Mouse (Mus musculus): ENCODE measurements around the gene Arl5b. TPM values are rescaled to one million over a fixed set of nuclear protein-coding genes. Genes with fewer than 3 reads are reported as not detected.
A peak's percentile ranks its signal among the peaks of the same experiment; 100 is the strongest.

Arl5b gene
- polyA plus RNA-seq, 1 experiment, result 2.1 TPM

GRCm38 (mm10) chr2:15054496-15054895 is 5.3 kb downstream of the Arl5b start:
- TF ChIP-seq CTCF (IDR thresholded peaks at IDR 0.05; ENCODE audit: extremely low read depth, insufficient read depth, insufficient read length, insufficient replicate concordance) (no peak), POLR2A (IDR thresholded peaks at IDR 0.05; ENCODE audit: low read depth, low read length) (no peak)
- Histone ChIP-seq H3K4me1 (ENCODE audit: control insufficient read depth, insufficient read depth, insufficient read length) (peaks cover 9% of the 10 kb centered on the region; the same call in 1 of the 2 replicates), H3K27ac (ENCODE audit: insufficient read depth, low read length) (peak overlapping the region; percentile 87), H3K36me3 (ENCODE audit: control insufficient read depth, insufficient read depth, low read length) (no peaks in the 10 kb centered on the region), H3K27me3 (ENCODE audit: control insufficient read depth, insufficient read depth, low read length) (no peaks in the 10 kb centered on the region), H3K4me3 (ENCODE audit: extremely low read depth, insufficient read depth, insufficient read length) (peak overlapping the region; percentile 78)
- 46% methylated on average over 10 of the region's 10 CpGs for WGBS
- no peak for DNase-seq (ENCODE audit: low read depth in 1 of 2, low spot score in 2 of 2)

- peak within 1 kb of the TSS; percentile 78 for H3K4me3 ChIP-seq (ENCODE audit: extremely low read depth, insufficient read depth, insufficient read length)
- peak within 1 kb of the TSS; percentile 87 for H3K27ac ChIP-seq (ENCODE audit: insufficient read depth, low read length)
- no peaks in the 10 kb centered on the region for H3K27me3 ChIP-seq (ENCODE audit: control insufficient read depth, insufficient read depth, low read length)
- peaks cover 9% of the 10 kb centered on the region; the same call in 1 of the 2 replicates for H3K4me1 ChIP-seq (ENCODE audit: control insufficient read depth, insufficient read depth, insufficient read length)
- H3K36me3 ChIP-seq (ENCODE audit: control insufficient read depth, insufficient read depth, low read length), result no peaks in the 10 kb centered on the region
- under 1% methylated on average over 75 of the region's 75 CpGs for WGBS
- TF ChIP-seq CTCF (IDR thresholded peaks at IDR 0.05; ENCODE audit: extremely low read depth, insufficient read depth, insufficient read length, insufficient replicate concordance) (0 out of 2 replicates have a peak, but pooled peaks have one; percentile 7), POLR2A (IDR thresholded peaks at IDR 0.05; ENCODE audit: low read depth, low read length) (peak; percentile 56)
- DNase-seq (ENCODE audit: low read depth in 1 of 2, low spot score in 2 of 2), result peak; percentile 89 to 96
These were observed 5.9 kb downstream of the Arl5b start, which contains the start of gene Nsun6 for GRCm38 (mm10) chr2:15054945-15055637. Gene Nsun6, minus strand, starts transcription at chr2:15055069.

GRCm38 (mm10) chr2:15055741-15056151 is 6.6 kb downstream of the Arl5b start:
- TF ChIP-seq POLR2A (IDR thresholded peaks at IDR 0.05; ENCODE audit: low read depth, low read length) (no peak), CTCF (IDR thresholded peaks at IDR 0.05; ENCODE audit: extremely low read depth, insufficient read depth, insufficient read length, insufficient replicate concordance) (no peak)
- H3K36me3 ChIP-seq (ENCODE audit: control insufficient read depth, insufficient read depth, low read length), result no peaks in the 10 kb centered on the region
- H3K4me1 ChIP-seq (ENCODE audit: control insufficient read depth, insufficient read depth, insufficient read length), result peaks cover 9% of the 10 kb centered on the region; the same call in 1 of the 2 replicates
- H3K27ac ChIP-seq (ENCODE audit: insufficient read depth, low read length), result peak overlapping the region; percentile 83
- peak in 1 of 2 experiments; percentile 11 for DNase-seq (ENCODE audit: low read depth in 1 of 2, low spot score in 2 of 2)
- 2% methylated on average over 15 of the region's 15 CpGs for WGBS
- H3K27me3 ChIP-seq (ENCODE audit: control insufficient read depth, insufficient read depth, low read length), result no peaks in the 10 kb centered on the region
- H3K4me3 ChIP-seq (ENCODE audit: extremely low read depth, insufficient read depth, insufficient read length), result peak overlapping the region; percentile 77

- Histone ChIP-seq H3K36me3 (ENCODE audit: control insufficient read depth, insufficient read depth, low read length) (no peaks in the 10 kb centered on the region), H3K27ac (ENCODE audit: insufficient read depth, low read length) (no peak overlapping the region), H3K4me1 (ENCODE audit: control insufficient read depth, insufficient read depth, insufficient read length) (peaks cover 9% of the 10 kb centered on the region; the same call in 1 of the 2 replicates), H3K4me3 (ENCODE audit: extremely low read depth, insufficient read depth, insufficient read length) (no peak overlapping the region), H3K27me3 (ENCODE audit: control insufficient read depth, insufficient read depth, low read length) (no peaks in the 10 kb centered on the region)
- TF ChIP-seq CTCF (IDR thresholded peaks at IDR 0.05; ENCODE audit: extremely low read depth, insufficient read depth, insufficient read length, insufficient replicate concordance) (no peak), POLR2A (IDR thresholded peaks at IDR 0.05; ENCODE audit: low read depth, low read length) (no peak)
- DNase-seq (ENCODE audit: low read depth in 1 of 2, low spot score in 2 of 2), result no peak
- 85% methylated on average over 5 of the region's 5 CpGs for WGBS
These were observed 9.0 kb downstream of the Arl5b start for GRCm38 (mm10) chr2:15058227-15058626.

- DNase-seq (ENCODE audit: low read depth in 1 of 2, low spot score in 2 of 2), result no peak
- WGBS, result 89% methylated on average over 3 of the region's 3 CpGs
- no peak for TF ChIP-seq POLR2A (IDR thresholded peaks at IDR 0.05; ENCODE audit: low read depth, low read length)
- TF ChIP-seq CTCF (IDR thresholded peaks at IDR 0.05; ENCODE audit: extremely low read depth, insufficient read depth, insufficient read length, insufficient replicate concordance), result no peak
These were observed 11.7 kb downstream of the Arl5b start for GRCm38 (mm10) chr2:15060856-15061255.

GRCm38 (mm10) chr2:15063815-15064214 is 14.6 kb downstream of the Arl5b start:
- 78% methylated on average over 1 of the region's 1 CpGs for WGBS
- TF ChIP-seq POLR2A (IDR thresholded peaks at IDR 0.05; ENCODE audit: low read depth, low read length) (no peak), CTCF (IDR thresholded peaks at IDR 0.05; ENCODE audit: extremely low read depth, insufficient read depth, insufficient read length, insufficient replicate concordance) (no peak)

More at GRCm38 (mm10) chr2:15060856-15061255, 11.7 kb downstream of the Arl5b start:
- Histone ChIP-seq H3K27ac (ENCODE audit: insufficient read depth, low read length) (no peak overlapping the region), H3K36me3 (ENCODE audit: control insufficient read depth, insufficient read depth, low read length) (no peaks in the 10 kb centered on the region), H3K4me3 (ENCODE audit: extremely low read depth, insufficient read depth, insufficient read length) (no peak overlapping the region), H3K4me1 (ENCODE audit: control insufficient read depth, insufficient read depth, insufficient read length) (peaks cover 3% of the 10 kb centered on the region; the same call in 1 of the 2 replicates), H3K27me3 (ENCODE audit: control insufficient read depth, insufficient read depth, low read length) (no peaks in the 10 kb centered on the region)

More at GRCm38 (mm10) chr2:15063815-15064214, 14.6 kb downstream of the Arl5b start:
- Histone ChIP-seq H3K27me3 (ENCODE audit: control insufficient read depth, insufficient read depth, low read length) (no peaks in the 10 kb centered on the region), H3K4me1 (ENCODE audit: control insufficient read depth, insufficient read depth, insufficient read length) (no peaks in the 10 kb centered on the region), H3K36me3 (ENCODE audit: control insufficient read depth, insufficient read depth, low read length) (peaks cover 1% of the 10 kb centered on the region; the same call in 1 of the 2 replicates), H3K27ac (ENCODE audit: insufficient read depth, low read length) (no peak overlapping the region), H3K4me3 (ENCODE audit: extremely low read depth, insufficient read depth, insufficient read length) (no peak overlapping the region)
- DNase-seq (ENCODE audit: low read depth in 1 of 2, low spot score in 2 of 2), result no peak
